Mouse (Mus musculus) spleen, adult 2 months (tissue): ENCODE measurements around the gene Ncmap.

Experiments used
- CTCF ChIP-seq: fragments of 200-500 bp; IDR thresholded peaks from 2 replicates; pipeline ENCODE4 v1.5.1; 2011; ENCODE audit warnings: mild to moderate bottlenecking, inconsistent platforms; ENCODE audit not compliant: insufficient read depth, insufficient read length, insufficient replicate concordance; ENCODE audit errors: extremely low read depth
- POLR2A ChIP-seq: fragments of 200-500 bp; IDR thresholded peaks from 2 replicates; pipeline ENCODE4 v1.6.1; 2011; ENCODE audit warnings: low read depth, low read length, inconsistent platforms

DNA sequence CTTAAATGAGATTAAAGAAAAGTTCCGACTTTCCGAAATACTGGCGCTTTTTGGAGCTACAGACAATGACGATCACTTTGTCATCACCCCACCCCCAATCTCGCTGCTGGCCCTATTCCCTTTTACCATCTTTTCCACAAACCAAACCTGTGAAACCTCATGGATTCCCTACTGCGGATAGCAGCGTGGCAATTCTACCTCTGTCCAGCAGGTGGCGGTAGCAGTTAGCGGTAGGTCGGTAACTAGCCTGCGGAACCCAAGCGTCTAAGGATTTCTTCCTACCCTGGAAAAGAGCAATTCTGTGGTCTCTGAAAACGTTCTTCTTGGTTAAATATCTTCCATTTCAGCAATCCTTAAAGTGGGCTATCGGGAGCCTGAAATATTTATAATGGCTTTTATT lies 15.7 kb downstream of the Ncmap start:
- TF ChIP-seq CTCF (peak; percentile 87; the same call in 1 of the 2 replicates), POLR2A (no peak)
